Mouse (Mus musculus) E14TG2a.4 (cell line): ENCODE results near the gene Atp1a2.
"Not testable (repeated sequence)": the region's sequence is repeated elsewhere in the genome, so short reads cannot be mapped to it uniquely, and the experiment has no call there.

Experiments used
- CTCF ChIP-seq: conservative IDR thresholded peaks from 2 replicates; pipeline ENCODE4 v1.5.1; 2014; ENCODE audit warnings: low read length
- POU5F1 ChIP-seq: IDR thresholded peaks from 2 replicates; pipeline ENCODE4 v1.6.1; 2014; ENCODE audit warnings: low read length, borderline replicate concordance

- not testable (repeated sequence) for TF ChIP-seq CTCF, POU5F1
These were observed 53.2 kb downstream of the Atp1a2 start for GRCm38 (mm10) chr1:172244645-172245044.
